Mouse (Mus musculus): Measurements from ENCODE around the gene Slc12a8. TPM values are rescaled to one million over a fixed set of nuclear protein-coding genes. Genes with fewer than 3 reads are reported as not detected.

Slc12a8 gene
- polyA plus RNA-seq, 1 experiment from 2014 or later: 0.89 TPM

DNA sequence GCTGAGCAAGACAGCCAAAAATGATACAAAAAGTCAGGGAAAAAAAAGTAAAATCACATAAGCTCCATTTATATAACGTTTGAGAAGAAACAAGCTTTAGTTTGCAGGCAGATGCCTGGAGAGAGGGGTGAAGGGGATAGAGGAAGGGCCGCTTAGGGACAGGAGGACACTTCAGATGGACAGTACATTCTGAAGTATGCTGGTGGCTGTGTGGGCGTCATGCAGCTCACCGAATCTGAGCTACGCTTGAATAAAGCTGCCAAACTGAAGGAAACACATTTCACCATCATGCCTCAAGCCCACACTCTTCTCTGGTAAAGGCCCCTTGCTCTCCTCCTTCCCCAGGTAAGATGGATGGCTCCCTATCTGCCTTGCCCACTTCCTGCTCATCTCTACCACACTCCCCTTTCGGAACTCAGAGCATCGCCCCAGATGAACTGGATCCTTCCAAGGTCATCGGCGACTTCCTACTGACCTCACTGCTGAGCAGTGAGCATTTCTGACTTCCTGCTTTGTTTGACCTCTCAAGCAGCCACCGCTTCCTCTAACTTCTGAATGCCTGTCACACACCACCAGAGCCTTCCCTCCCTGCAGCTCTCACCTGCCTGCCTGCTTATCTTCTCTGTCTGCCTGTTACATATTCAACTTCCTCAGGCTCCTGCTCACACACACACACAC is 74.4 kb downstream of the Slc12a8 start:
- no peaks in the 10 kb centered on the region for H3K27me3 ChIP-seq (ENCODE audit: insufficient read depth, low read length)
- no peak for TF ChIP-seq CTCF (IDR thresholded peaks at IDR 0.05; ENCODE audit: low read depth)
- peaks cover 22% of the 10 kb centered on the region for H3K4me1 ChIP-seq (replicated peaks; ENCODE audit: insufficient read depth, low read length)
- ATAC-seq (replicated peaks; ENCODE audit: low FRiP score, low read depth): no peak; the same call in 1 of the 2 replicates
- no peak overlapping the region for H3K4me3 ChIP-seq (replicated peaks; ENCODE audit: low read depth, low read length)
- H3K9ac ChIP-seq (ENCODE audit: low read depth, low read length): no peak overlapping the region
- H3K4me2 ChIP-seq (ENCODE audit: low read length): no peak overlapping the region
- H3K27ac ChIP-seq: peak overlapping the region; percentile 52
- H3K9me3 ChIP-seq (replicated peaks; ENCODE audit: low read length): no peaks in the 10 kb centered on the region
- 43% methylated on average over 10 of the region's 10 CpGs for WGBS
- H3K36me3 ChIP-seq (ENCODE audit: insufficient read depth, low read length): no peaks in the 10 kb centered on the region
- peak; percentile 53 for DNase-seq (ENCODE audit: low spot score)

DNA sequence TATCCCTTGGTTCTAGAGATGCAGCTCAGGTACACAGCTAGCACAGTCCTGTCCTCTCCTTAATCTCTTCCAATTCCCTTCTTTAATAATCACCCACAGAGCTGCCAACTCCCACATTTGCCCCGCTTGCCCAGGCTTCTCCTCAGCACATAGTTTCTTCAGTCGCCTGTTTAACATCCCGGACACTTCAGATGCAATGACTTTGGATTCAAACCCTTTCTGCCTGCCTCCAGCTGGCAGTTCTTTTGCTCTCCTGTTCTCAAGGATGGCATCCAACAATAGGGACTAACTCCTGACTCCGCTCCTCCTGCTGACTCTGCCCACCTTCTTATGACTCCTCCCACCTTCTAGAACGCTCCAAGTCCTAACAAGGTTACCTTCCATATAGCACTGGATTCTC is 75.2 kb downstream of the Slc12a8 start:
- H3K9me3 ChIP-seq (replicated peaks; ENCODE audit: low read length): no peaks in the 10 kb centered on the region
- 85% methylated on average over 5 of the region's 5 CpGs for WGBS
- no peak for DNase-seq (ENCODE audit: low spot score)
- H3K9ac ChIP-seq (ENCODE audit: low read depth, low read length): no peak overlapping the region
- no peak for ATAC-seq (replicated peaks; ENCODE audit: low FRiP score, low read depth)
- no peak overlapping the region for H3K4me3 ChIP-seq (replicated peaks; ENCODE audit: low read depth, low read length)
- H3K27me3 ChIP-seq (ENCODE audit: insufficient read depth, low read length): no peaks in the 10 kb centered on the region
- H3K27ac ChIP-seq: no peak overlapping the region
- no peaks in the 10 kb centered on the region for H3K36me3 ChIP-seq (ENCODE audit: insufficient read depth, low read length)
- no peak for TF ChIP-seq CTCF (IDR thresholded peaks at IDR 0.05; ENCODE audit: low read depth)
- H3K4me2 ChIP-seq (ENCODE audit: low read length): no peak overlapping the region
- peaks cover 20% of the 10 kb centered on the region for H3K4me1 ChIP-seq (replicated peaks; ENCODE audit: insufficient read depth, low read length)

DNA sequence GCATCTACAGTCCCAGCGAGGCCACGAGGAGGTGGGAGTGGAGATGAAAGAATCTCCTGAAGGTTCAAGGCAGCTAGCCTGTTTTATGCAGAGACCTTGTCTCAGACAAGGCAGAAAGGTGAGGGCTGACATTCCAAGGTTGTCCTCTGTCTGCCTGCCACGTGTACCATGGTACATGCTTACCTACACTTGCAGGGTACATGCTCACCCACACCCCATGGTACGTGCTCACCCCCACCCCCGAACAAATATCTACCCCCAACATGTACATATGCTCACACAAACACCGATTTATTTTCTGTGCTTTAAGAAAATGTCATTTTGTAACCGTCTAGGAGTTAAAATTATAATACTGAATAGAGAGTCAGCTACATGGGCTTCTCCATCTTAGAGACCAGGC is 76.3 kb downstream of the Slc12a8 start:
- Histone ChIP-seq H3K4me3 (replicated peaks; ENCODE audit: low read depth, low read length) (no peak overlapping the region), H3K4me2 (ENCODE audit: low read length) (no peak overlapping the region), H3K36me3 (ENCODE audit: insufficient read depth, low read length) (no peaks in the 10 kb centered on the region), H3K9me3 (replicated peaks; ENCODE audit: low read length) (no peaks in the 10 kb centered on the region), H3K9ac (ENCODE audit: low read depth, low read length) (no peak overlapping the region), H3K27me3 (ENCODE audit: insufficient read depth, low read length) (no peaks in the 10 kb centered on the region), H3K27ac (no peak overlapping the region), H3K4me1 (replicated peaks; ENCODE audit: insufficient read depth, low read length) (peaks cover 13% of the 10 kb centered on the region)
- TF ChIP-seq CTCF (IDR thresholded peaks at IDR 0.05; ENCODE audit: low read depth): no peak
- ATAC-seq (replicated peaks; ENCODE audit: low FRiP score, low read depth): no peak
- 66% methylated on average over 7 of the region's 7 CpGs for WGBS
- DNase-seq (ENCODE audit: low spot score): no peak

- Histone ChIP-seq H3K36me3 (ENCODE audit: insufficient read depth, low read length) (no peaks in the 10 kb centered on the region), H3K27ac (no peak overlapping the region), H3K9ac (ENCODE audit: low read depth, low read length) (no peak overlapping the region), H3K4me2 (ENCODE audit: low read length) (no peak overlapping the region), H3K4me3 (replicated peaks; ENCODE audit: low read depth, low read length) (no peak overlapping the region), H3K4me1 (replicated peaks; ENCODE audit: insufficient read depth, low read length) (peaks cover 7% of the 10 kb centered on the region), H3K27me3 (ENCODE audit: insufficient read depth, low read length) (no peaks in the 10 kb centered on the region), H3K9me3 (replicated peaks; ENCODE audit: low read length) (no peaks in the 10 kb centered on the region)
- ATAC-seq (replicated peaks; ENCODE audit: low FRiP score, low read depth) (0 out of 2 replicates have a peak, but pooled peaks have one; percentile 30), DNase-seq (ENCODE audit: low spot score) (peak; percentile 40)
- WGBS: 61% methylated on average over 7 of the region's 7 CpGs
- no peak for TF ChIP-seq CTCF (IDR thresholded peaks at IDR 0.05; ENCODE audit: low read depth)
Observed at GRCm38 (mm10) chr16:33594037-33594771, 77.1 kb downstream of the Slc12a8 start.

GRCm38 (mm10) chr16:33595235-33595769 is 78.2 kb downstream of the Slc12a8 start:
- H3K4me3 ChIP-seq (replicated peaks; ENCODE audit: low read depth, low read length): no peak overlapping the region
- TF ChIP-seq CTCF (IDR thresholded peaks at IDR 0.05; ENCODE audit: low read depth): no peak
- H3K27me3 ChIP-seq (ENCODE audit: insufficient read depth, low read length): no peaks in the 10 kb centered on the region
- DNase-seq (ENCODE audit: low spot score) (no peak), ATAC-seq (replicated peaks; ENCODE audit: low FRiP score, low read depth) (no peak)
- no peak overlapping the region for H3K4me2 ChIP-seq (ENCODE audit: low read length)
- H3K9me3 ChIP-seq (replicated peaks; ENCODE audit: low read length): no peaks in the 10 kb centered on the region
- 90% methylated on average over 6 of the region's 6 CpGs for WGBS
- no peaks in the 10 kb centered on the region for H3K36me3 ChIP-seq (ENCODE audit: insufficient read depth, low read length)
- no peak overlapping the region for H3K9ac ChIP-seq (ENCODE audit: low read depth, low read length)
- H3K27ac ChIP-seq: no peak overlapping the region
- peaks cover 5% of the 10 kb centered on the region for H3K4me1 ChIP-seq (replicated peaks; ENCODE audit: insufficient read depth, low read length)

DNA sequence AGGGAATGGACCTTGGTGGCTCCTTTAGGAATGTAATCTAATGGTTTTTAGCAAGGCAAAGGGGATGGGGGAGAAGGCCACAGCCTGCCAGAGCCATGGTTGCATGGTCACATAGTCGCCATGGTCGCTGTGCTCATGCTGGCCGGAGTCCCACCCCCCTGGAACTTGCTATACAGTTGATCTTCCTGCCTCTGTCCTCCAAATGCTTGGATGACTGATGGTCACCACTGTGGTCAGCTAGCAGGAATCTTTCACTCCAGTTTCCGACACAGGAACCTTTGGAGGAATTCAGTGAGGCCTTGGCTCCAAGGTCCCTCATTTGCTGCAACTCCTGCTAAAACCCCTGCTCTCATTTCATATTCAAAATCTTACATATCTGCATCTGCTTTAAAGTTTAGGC is 79.1 kb downstream of the Slc12a8 start:
- H3K27me3 ChIP-seq (ENCODE audit: insufficient read depth, low read length): no peaks in the 10 kb centered on the region
- H3K4me2 ChIP-seq (ENCODE audit: low read length): no peak overlapping the region
- TF ChIP-seq CTCF (IDR thresholded peaks at IDR 0.05; ENCODE audit: low read depth): no peak
- DNase-seq (ENCODE audit: low spot score) (no peak), ATAC-seq (replicated peaks; ENCODE audit: low FRiP score, low read depth) (no peak)
- no peaks in the 10 kb centered on the region for H3K36me3 ChIP-seq (ENCODE audit: insufficient read depth, low read length)
- H3K9me3 ChIP-seq (replicated peaks; ENCODE audit: low read length): no peaks in the 10 kb centered on the region
- H3K4me1 ChIP-seq (replicated peaks; ENCODE audit: insufficient read depth, low read length): peaks cover 5% of the 10 kb centered on the region
- H3K27ac ChIP-seq: no peak overlapping the region
- 76% methylated on average over 4 of the region's 4 CpGs for WGBS
- H3K9ac ChIP-seq (ENCODE audit: low read depth, low read length): no peak overlapping the region
- H3K4me3 ChIP-seq (replicated peaks; ENCODE audit: low read depth, low read length): no peak overlapping the region

Measured in kidney, postnatal 0 days (tissue).